Comparison of ENCODE assay signal across 8 mouse cellular contexts in genomic region chr12:83922724-83923485, GRCm38 (mm10). TPM values are rescaled to one million over a fixed set of nuclear protein-coding genes. Genes with fewer than 3 reads are reported as not detected.
DNase-seq lines count a peak whose midpoint lies in the region; ATAC-seq lines count a peak whose summit lies in the region.

No protein-coding gene starts in this region.

- ATAC-seq in megakaryocyte, adult 5-6 weeks (ENCODE audit: poor library complexity, severe bottlenecking), result no peak
- ATAC-seq in liver, embryonic 13.5 days (ENCODE audit: low read depth), result no peak
- no peak for ATAC-seq in megakaryocyte-erythroid progenitor cell, adult 5-6 weeks (replicated peaks; ENCODE audit: low FRiP score, low TSS enrichment, poor library complexity, severe bottlenecking)

- peak overlapping the region; percentile 68 for H3K9ac ChIP-seq in liver, embryonic 13.5 days

- H3K27me3 ChIP-seq in megakaryocyte, embryonic 14.5 days (replicated peaks), result no peaks in the 10 kb centered on the region
- H3K27me3 ChIP-seq in hindbrain, embryonic 10.5 days (ENCODE audit: insufficient read depth, poor library complexity, severe bottlenecking), result no peaks in the 10 kb centered on the region
- no peaks in the 10 kb centered on the region for H3K27me3 ChIP-seq in liver, embryonic 13.5 days

- peaks cover 41% of the 10 kb centered on the region for H3K4me1 ChIP-seq in megakaryocyte, embryonic 14.5 days
- peaks cover 45% of the 10 kb centered on the region for H3K4me1 ChIP-seq in hindbrain, embryonic 10.5 days (replicated peaks)
- H3K4me1 ChIP-seq in liver, embryonic 13.5 days (replicated peaks), result peaks cover 36% of the 10 kb centered on the region

- 45% methylated on average over 8 of the region's 8 CpGs for WGBS in hindbrain, embryonic 10.5 days
- 55% methylated on average over 8 of the region's 8 CpGs for WGBS in liver, embryonic 13.5 days (ENCODE audit: insufficient replicate concordance)

- no peaks in the 10 kb centered on the region for H3K9me3 ChIP-seq in megakaryocyte, embryonic 14.5 days
- H3K9me3 ChIP-seq in hindbrain, embryonic 10.5 days, result no peaks in the 10 kb centered on the region
- H3K9me3 ChIP-seq in liver, embryonic 13.5 days (replicated peaks), result no peaks in the 10 kb centered on the region

- peak overlapping the region; percentile 92 for H3K4me3 ChIP-seq in megakaryocyte, embryonic 14.5 days (replicated peaks)
- peak overlapping the region; percentile 97 for H3K4me3 ChIP-seq in hindbrain, embryonic 10.5 days
- peak overlapping the region; percentile 94 for H3K4me3 ChIP-seq in liver, embryonic 13.5 days (replicated peaks)

- no peak for DNase-seq in hindbrain, embryonic 10.5 days (ENCODE audit: low spot score)
- DNase-seq in liver, embryonic 13.5 days, result no peak
- no peak for DNase-seq in testis, postnatal 10 days (ENCODE audit: low spot score)
- no peak for DNase-seq in Muller cell, postnatal 12 days (ENCODE audit: inconsistent ontology term)
- DNase-seq in c-Kit-positive CD71-positive TER-119-positive erythroid progenitor cells, embryonic 14.5 days (ENCODE audit: low spot score), result no peak

- peak overlapping the region; percentile 94 for H3K27ac ChIP-seq in hindbrain, embryonic 10.5 days
- H3K27ac ChIP-seq in liver, embryonic 13.5 days, result peak overlapping the region; percentile 60

- no peaks in the 10 kb centered on the region for H3K36me3 ChIP-seq in megakaryocyte, embryonic 14.5 days (replicated peaks; ENCODE audit: low read length)
- no peaks in the 10 kb centered on the region for H3K36me3 ChIP-seq in hindbrain, embryonic 10.5 days
- H3K36me3 ChIP-seq in liver, embryonic 13.5 days, result no peaks in the 10 kb centered on the region

- peak overlapping the region; percentile 74 for H3K4me2 ChIP-seq in liver, embryonic 13.5 days

RNA-seq across cellular contexts. Expression of gene Numb, which starts 1.2 kb away (rescaled TPM):
- polyA plus RNA-seq in megakaryocyte, embryonic 14.5 days (2012; ENCODE audit: insufficient read depth, low replicate concordance), result 13.4 and 19.5 TPM in 2 replicates
- total RNA-seq in megakaryocyte, adult 5-6 weeks (2015), result 28.4 and 35.7 TPM in 2 replicates
- 34.4 and 36.0 TPM in 2 replicates for total RNA-seq in megakaryocyte, adult 5-6 weeks (2017)
- 27.8 and 39.1 TPM in 2 replicates for polyA plus RNA-seq in hindbrain, embryonic 10.5 days (2016; fragmentation: Nextera tagmentation; extraction: Ambion mirVana)
- 11.8 and 16.3 TPM in 2 replicates for polyA plus RNA-seq in liver, embryonic 13.5 days (2015; fragmentation: Nextera tagmentation; extraction: Ambion mirVana)
- 14.6 and 24.8 TPM in 2 replicates for total RNA-seq in megakaryocyte-erythroid progenitor cell, adult 5-6 weeks (2014; fragmentation: Nextera tagmentation)
- 8.8 and 11.7 TPM in 2 replicates for total RNA-seq in megakaryocyte-erythroid progenitor cell, adult 5-6 weeks (2017)

RNA-seq across cellular contexts. Expression of gene Riox1, which starts 27.5 kb away (rescaled TPM):
- polyA plus RNA-seq in megakaryocyte, embryonic 14.5 days (2012; ENCODE audit: insufficient read depth, low replicate concordance), result 27.4 and 68.6 TPM in 2 replicates
- total RNA-seq in megakaryocyte, adult 5-6 weeks (2015), result 10.1 and 11.2 TPM in 2 replicates
- 10.1 and 13.4 TPM in 2 replicates for total RNA-seq in megakaryocyte, adult 5-6 weeks (2017)
- 16.8 and 17.6 TPM in 2 replicates for polyA plus RNA-seq in hindbrain, embryonic 10.5 days (2016; fragmentation: Nextera tagmentation; extraction: Ambion mirVana)
- polyA plus RNA-seq in liver, embryonic 13.5 days (2015; fragmentation: Nextera tagmentation; extraction: Ambion mirVana), result 9.3 and 9.8 TPM in 2 replicates
- 15.3 and 18.2 TPM in 2 replicates for total RNA-seq in megakaryocyte-erythroid progenitor cell, adult 5-6 weeks (2014; fragmentation: Nextera tagmentation)
- total RNA-seq in megakaryocyte-erythroid progenitor cell, adult 5-6 weeks (2017), result 12.5 and 15.5 TPM in 2 replicates
